Mouse (Mus musculus): ENCODE results near the gene Exoc3l4. TPM values are rescaled to one million over a fixed set of nuclear protein-coding genes. Genes with fewer than 3 reads are reported as not detected.
A peak's percentile ranks its signal among the peaks of the same experiment; 100 is the strongest.

The Exoc3l4 gene
- total RNA-seq, 2 experiments from 2014 or later: 4.8 to 6.7 TPM

- peak in 1 of 2 experiments; percentile 48 for DNase-seq
These were observed 17.4 kb downstream of the Exoc3l4 start for GRCm38 (mm10) chr12:111434164-111434744.

- peak; percentile 63 to 72 for DNase-seq
These were observed 18.0 kb downstream of the Exoc3l4 start for GRCm38 (mm10) chr12:111434745-111435327.

- DNase-seq: no peak
These were observed 19.4 kb downstream of the Exoc3l4 start for GRCm38 (mm10) chr12:111436170-111436569.

- DNase-seq: no peak
These were observed 19.8 kb downstream of the Exoc3l4 start for GRCm38 (mm10) chr12:111436640-111437039.

GRCm38 (mm10) chr12:111437222-111437900 is 20.5 kb downstream of the Exoc3l4 start:
- peak; percentile 80 to 82 for DNase-seq

- DNase-seq: no peak
These were observed 22.0 kb downstream of the Exoc3l4 start for GRCm38 (mm10) chr12:111438850-111439249.

GRCm38 (mm10) chr12:111440701-111441373 is 24.0 kb downstream of the Exoc3l4 start:
- DNase-seq: no peak

GRCm38 (mm10) chr12:111441523-111441922 is 24.7 kb downstream of the Exoc3l4 start:
- no peak for DNase-seq

GRCm38 (mm10) chr12:111442309-111443010 is 25.6 kb downstream of the Exoc3l4 start, which contains the start of gene Tnfaip2:
TSS of gene Tnfaip2 (plus strand) at chr12:111442469.
- DNase-seq: peak; percentile 89 to 92

GRCm38 (mm10) chr12:111443011-111443870 is 26.4 kb downstream of the Exoc3l4 start:
- DNase-seq: no peak

GRCm38 (mm10) chr12:111443921-111444831 is 27.4 kb downstream of the Exoc3l4 start:
- no peak for DNase-seq

GRCm38 (mm10) chr12:111445161-111445889 is 28.5 kb downstream of the Exoc3l4 start:
- DNase-seq: no peak

- no peak for DNase-seq
These were observed 29.2 kb downstream of the Exoc3l4 start for GRCm38 (mm10) chr12:111445890-111446613.

GRCm38 (mm10) chr12:111446745-111447144 is 29.9 kb downstream of the Exoc3l4 start:
- no peak for DNase-seq

GRCm38 (mm10) chr12:111447350-111447749 is 30.5 kb downstream of the Exoc3l4 start:
- DNase-seq: no peak

GRCm38 (mm10) chr12:111447898-111448760 is 31.3 kb downstream of the Exoc3l4 start:
- DNase-seq: no peak

- peak; percentile 75 to 80 for DNase-seq
These were observed 32.3 kb downstream of the Exoc3l4 start for GRCm38 (mm10) chr12:111448931-111449705.
